Mouse (Mus musculus): Measurements from ENCODE around the gene Auts2.

Gene Auts2

GRCm38 (mm10) chr5:132234471-132234870, 308.7 kb downstream of the Auts2 start:
- no peak for DNase-seq

GRCm38 (mm10) chr5:132231280-132232047, 311.7 kb downstream of the Auts2 start:
- no peak for DNase-seq

GRCm38 (mm10) chr5:132229644-132230357, 313.3 kb downstream of the Auts2 start:
- DNase-seq, result no peak

- no peak for DNase-seq
Observed at GRCm38 (mm10) chr5:132229023-132229422, 314.1 kb downstream of the Auts2 start.

- peak in 1 of 2 experiments; percentile 3 for DNase-seq
Observed at GRCm38 (mm10) chr5:132220376-132220930, 322.7 kb downstream of the Auts2 start.

GRCm38 (mm10) chr5:132216143-132216542, 327.0 kb downstream of the Auts2 start:
- no peak for DNase-seq

GRCm38 (mm10) chr5:132212446-132212845, 330.7 kb downstream of the Auts2 start:
- no peak for DNase-seq

GRCm38 (mm10) chr5:132209694-132210093, 333.4 kb downstream of the Auts2 start:
- DNase-seq, result no peak

- DNase-seq, result no peak
Observed at GRCm38 (mm10) chr5:132206220-132206619, 336.9 kb downstream of the Auts2 start.

GRCm38 (mm10) chr5:132203846-132204245, 339.3 kb downstream of the Auts2 start:
- no peak for DNase-seq

- DNase-seq, result no peak
Observed at GRCm38 (mm10) chr5:132201077-132201645, 342.0 kb downstream of the Auts2 start.

GRCm38 (mm10) chr5:132200595-132200994, 342.5 kb downstream of the Auts2 start:
- DNase-seq, result no peak

GRCm38 (mm10) chr5:132195048-132195533, 348.1 kb downstream of the Auts2 start:
- no peak for DNase-seq

GRCm38 (mm10) chr5:132190190-132190589, 353.0 kb downstream of the Auts2 start:
- no peak for DNase-seq

GRCm38 (mm10) chr5:132186659-132187058, 356.5 kb downstream of the Auts2 start:
- no peak for DNase-seq

GRCm38 (mm10) chr5:132186221-132186620, 356.9 kb downstream of the Auts2 start:
- no peak for DNase-seq

- DNase-seq, result no peak
Observed at GRCm38 (mm10) chr5:132184395-132185095, 358.6 kb downstream of the Auts2 start.

GRCm38 (mm10) chr5:132182077-132182476, 361.1 kb downstream of the Auts2 start:
- no peak for DNase-seq

GRCm38 (mm10) chr5:132170010-132170409, 373.1 kb downstream of the Auts2 start:
- DNase-seq, result no peak

GRCm38 (mm10) chr5:132168805-132169204, 374.3 kb downstream of the Auts2 start:
- DNase-seq, result no peak

GRCm38 (mm10) chr5:132168224-132168623, 374.9 kb downstream of the Auts2 start:
- no peak for DNase-seq

- DNase-seq, result no peak
Observed at GRCm38 (mm10) chr5:132166559-132166958, 376.6 kb downstream of the Auts2 start.

- no peak for DNase-seq
Observed at GRCm38 (mm10) chr5:132163960-132164359, 379.2 kb downstream of the Auts2 start.
